Mouse (Mus musculus): ENCODE data around the gene Zc3h7b.

- TF ChIP-seq CTCF (IDR thresholded peaks at IDR 0.05; ENCODE audit: low read depth), result no peak
- no peak for TF ChIP-seq EP300 (optimal IDR thresholded peaks at IDR 0.05)
Observed at GRCm38 (mm10) chr15:81722361-81722760, 22.5 kb upstream of the Zc3h7b start.
